Mouse (Mus musculus): ENCODE measurements at regions not wholly inside any gene's neighbourhood (a gene's known extent, or its start where the extent isn't known, plus 50 kb on each side); places are given as distances from the start of the nearest gene placed in this dataset.

DNA sequence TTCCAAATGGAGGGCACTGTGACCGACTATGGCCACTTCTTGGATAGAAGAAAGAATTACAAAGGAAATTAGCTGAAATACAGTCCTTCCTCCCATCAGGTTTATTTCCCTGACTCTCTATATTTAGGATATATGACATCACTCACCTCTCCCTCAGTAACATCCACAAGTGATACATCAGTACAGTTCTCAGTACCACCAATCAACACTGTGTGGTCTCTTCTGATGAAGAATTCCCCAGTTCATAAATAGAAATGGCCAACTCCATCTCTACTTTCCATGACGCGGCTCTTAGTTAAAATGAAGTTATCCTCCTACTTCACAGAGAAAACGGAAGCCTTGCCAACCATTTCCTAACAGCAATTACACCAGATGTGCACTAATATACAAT, 208.3 kb upstream of the Dio2 start:
- DNase-seq (ENCODE audit: low read depth, low spot score) = no peak

GRCm38 (mm10) chr12:90945743-90946527, 207.7 kb upstream of the Dio2 start:
- no peak for DNase-seq (ENCODE audit: low read depth, low spot score)

DNA sequence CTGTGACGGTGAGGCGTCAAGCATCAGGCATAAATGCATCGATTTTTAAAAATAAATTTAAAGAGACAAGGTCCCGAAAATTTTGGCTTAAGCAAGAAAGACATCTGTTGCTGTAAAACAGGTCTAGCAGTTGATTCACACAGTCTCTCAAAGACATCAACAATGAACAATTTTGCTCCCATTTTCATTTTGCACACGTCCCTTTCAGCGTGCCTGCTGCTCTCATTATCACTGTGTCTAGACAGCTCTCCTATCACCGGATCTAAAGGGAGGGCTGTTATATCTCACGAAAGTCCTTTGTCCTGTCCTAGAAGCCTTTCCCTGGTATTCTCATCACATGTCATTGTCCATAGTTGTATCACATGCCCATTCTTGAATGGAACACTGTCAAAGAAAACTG, 194.4 kb upstream of the Dio2 start:
- no peak for DNase-seq (ENCODE audit: low read depth, low spot score)

DNA sequence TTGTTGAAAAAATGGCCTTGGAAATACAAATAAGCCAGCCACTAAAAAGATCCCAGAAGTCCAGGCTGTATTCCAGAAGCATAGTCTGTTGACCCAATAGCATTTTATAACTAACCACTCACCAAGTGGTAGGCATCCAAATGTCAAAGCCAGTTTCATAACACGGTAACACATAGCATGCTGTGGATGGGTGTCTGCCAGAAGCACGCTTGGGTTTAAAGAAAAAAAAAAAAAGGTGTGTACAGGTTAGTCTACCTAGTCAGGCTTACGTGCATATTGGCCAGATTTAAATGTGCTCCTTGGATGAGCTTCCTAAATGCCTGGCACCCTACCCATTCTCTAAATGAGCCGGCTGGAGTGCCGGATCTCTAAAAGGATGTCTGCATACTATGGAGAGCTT, 194.0 kb upstream of the Dio2 start:
- DNase-seq (ENCODE audit: low read depth, low spot score) = no peak

DNA sequence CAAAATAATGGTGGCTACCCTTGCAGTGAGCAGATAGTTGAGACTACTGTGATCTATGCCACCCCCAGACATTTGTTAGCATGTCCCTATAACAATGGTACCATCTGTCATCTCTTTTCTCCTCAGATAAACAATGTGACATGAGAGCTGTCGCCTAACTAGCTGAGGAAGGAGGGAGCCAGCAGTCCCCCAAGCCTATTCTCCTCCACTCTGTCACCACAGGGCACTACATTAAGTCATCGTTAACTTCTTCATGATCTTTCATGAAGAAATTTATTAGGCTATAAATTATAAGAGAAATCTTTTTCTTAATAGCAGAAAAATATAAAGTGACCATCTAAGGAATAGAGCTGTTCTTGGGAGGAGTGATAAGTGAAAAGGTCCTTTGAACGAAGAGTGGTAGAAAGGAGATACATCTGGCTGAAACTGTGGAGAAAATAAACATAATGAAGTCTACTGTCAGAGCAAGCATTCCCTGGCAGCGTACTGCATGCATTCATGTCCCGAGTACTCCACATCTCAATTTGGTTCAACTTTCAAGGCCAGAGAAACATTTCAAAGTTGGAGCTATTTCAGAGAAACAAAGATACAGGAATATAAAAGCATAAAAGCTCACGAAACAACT, 192.0 kb upstream of the Dio2 start:
- DNase-seq (ENCODE audit: low read depth, low spot score) = no peak

GRCm38 (mm10) chr12:90923603-90924002, 185.4 kb upstream of the Dio2 start:
- DNase-seq (ENCODE audit: low read depth, low spot score) = no peak

DNA sequence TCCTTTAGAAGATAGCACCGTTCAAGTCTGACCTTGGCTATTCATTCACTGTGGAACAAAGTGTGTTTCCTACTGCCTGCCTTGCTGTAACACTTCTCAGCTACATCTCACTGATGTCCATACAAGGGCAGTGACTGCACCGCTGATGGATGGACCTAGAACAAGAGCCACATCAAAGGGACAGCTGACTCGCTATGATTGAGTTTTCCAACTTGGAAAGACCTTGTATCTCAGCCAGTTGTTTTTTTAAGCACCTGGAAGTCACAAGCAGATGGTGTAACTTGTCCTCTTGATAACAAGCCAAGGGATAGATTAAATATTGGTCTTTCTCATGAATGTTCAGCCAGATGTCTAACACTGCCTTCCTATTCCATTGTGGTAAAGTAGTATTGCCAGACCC, 184.9 kb upstream of the Dio2 start:
- no peak for DNase-seq (ENCODE audit: low read depth, low spot score)

DNA sequence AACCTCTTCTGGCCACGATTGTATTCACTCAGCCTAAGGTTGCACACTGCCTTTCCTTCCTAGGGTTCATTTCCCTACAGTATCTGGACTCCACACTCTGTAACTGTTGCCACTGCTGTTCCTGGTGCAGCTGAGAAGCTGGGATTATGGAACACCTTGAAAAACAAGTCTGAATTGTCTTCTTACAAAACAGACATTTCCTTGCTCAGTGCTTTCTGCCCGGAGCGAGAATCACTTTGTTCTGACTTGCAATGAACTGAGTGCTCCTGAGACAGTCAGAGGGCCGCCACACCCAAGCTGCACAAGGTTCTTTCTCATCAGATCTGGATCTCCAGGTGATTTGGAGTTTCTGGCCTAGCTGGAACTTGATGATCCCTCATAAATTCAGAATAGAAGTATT, 183.0 kb upstream of the Dio2 start:
- no peak for DNase-seq (ENCODE audit: low read depth, low spot score)

- no peak for DNase-seq (ENCODE audit: low read depth, low spot score)
Measured at GRCm38 (mm10) chr12:90915929-90916713, 177.9 kb upstream of the Dio2 start.

DNA sequence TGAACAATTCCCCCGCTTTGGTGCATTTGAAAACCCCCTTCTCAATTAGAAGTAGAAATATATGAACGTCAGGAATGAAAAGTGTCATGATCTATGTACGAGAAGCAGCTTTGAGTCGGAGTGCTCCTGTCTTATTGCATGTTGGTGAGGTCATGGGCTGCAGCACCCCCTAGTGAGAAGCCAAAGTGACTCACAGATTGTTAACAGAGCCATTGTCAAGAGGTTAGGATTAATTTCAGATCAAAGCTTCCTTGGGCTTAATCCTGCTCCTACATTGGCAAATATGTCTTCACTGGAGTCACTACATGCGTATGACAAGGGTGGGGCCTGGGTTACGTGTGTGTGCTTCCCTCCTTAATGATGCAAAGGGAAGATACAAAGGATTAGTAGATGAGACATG, 165.8 kb upstream of the Dio2 start:
- DNase-seq (ENCODE audit: low read depth, low spot score) = peak; percentile 46

DNA sequence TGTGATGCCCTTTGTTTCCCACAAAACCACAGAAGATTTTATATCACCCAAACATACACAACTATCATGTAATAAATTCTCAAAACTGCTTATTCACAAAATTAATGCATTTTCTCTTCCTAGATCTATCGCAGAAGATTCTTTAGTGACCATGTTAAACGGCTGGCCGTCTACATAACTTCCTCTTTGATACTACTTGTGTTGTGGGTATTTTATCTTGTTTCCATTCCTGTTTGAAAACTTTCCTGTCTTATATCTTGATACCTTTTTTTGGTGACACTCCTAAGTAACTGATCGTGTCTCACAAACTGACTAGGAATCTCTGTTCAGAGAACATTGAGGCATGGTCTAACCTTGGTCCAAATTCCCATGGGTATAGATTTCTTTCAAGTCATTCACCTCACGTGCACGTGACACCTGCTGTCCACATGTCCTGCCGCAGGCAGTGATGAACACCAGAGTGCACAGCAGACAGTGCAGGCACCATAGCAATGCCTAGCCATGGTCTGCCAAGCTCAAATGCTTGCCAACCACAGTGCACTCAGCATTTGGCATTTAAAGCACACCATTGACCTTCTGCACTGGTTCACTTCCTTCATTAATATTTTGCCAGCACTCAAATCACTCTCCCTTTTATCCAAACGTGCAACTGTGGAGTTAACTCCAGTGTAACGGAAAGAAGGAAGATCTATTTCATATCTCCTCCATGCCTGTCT, 155.6 kb upstream of the Dio2 start:
- DNase-seq (ENCODE audit: low read depth, low spot score) = no peak

- DNase-seq (ENCODE audit: low read depth, low spot score) = no peak
Measured at GRCm38 (mm10) chr12:90876230-90877005, 138.2 kb upstream of the Dio2 start.

DNA sequence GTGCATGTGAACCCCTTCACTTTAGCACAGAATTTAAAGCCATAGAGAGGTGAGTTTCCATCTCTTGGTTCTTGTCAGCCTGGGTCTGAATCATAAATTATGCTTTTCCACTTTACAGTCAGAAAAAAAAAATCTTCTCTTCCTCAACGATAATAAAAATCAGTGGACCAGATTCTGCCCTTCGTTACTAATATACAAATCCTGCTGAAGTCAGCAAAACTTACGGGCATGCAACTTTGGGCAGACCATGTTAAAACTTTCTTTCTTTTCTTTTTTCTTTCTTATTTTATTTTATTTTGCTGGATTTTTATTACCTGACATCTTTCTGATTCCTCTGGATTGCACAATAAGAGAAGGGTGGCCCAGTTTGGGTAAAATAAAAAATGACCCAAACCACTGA, 136.6 kb upstream of the Dio2 start:
- no peak for DNase-seq (ENCODE audit: low read depth, low spot score)

- DNase-seq (ENCODE audit: low read depth, low spot score) = no peak
Measured at GRCm38 (mm10) chr12:90873959-90874358, 135.7 kb upstream of the Dio2 start.

- no peak for DNase-seq (ENCODE audit: low read depth, low spot score)
Measured at GRCm38 (mm10) chr12:90866597-90866996, 128.4 kb upstream of the Dio2 start.

DNA sequence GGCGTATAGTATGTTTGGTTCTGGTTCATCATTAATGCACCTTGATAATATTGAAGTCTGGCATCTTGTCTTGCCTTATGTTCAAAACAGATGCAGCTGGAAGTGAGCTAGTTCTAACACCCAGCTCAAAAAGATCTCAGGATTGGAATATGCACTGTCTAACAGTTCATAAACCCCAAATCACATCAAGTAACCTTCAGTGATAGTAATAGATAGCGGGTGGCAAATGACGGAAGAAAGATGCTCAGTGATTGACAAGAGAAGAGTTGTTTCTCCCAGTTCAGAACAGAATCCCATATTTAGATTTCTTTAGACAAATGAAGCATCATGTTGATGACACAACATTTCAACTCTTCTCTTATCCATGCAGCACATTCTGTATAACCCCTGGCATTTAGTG, 124.4 kb upstream of the Dio2 start:
- no peak for DNase-seq (ENCODE audit: low read depth, low spot score)

- DNase-seq (ENCODE audit: low read depth, low spot score) = peak; percentile 9
Measured at GRCm38 (mm10) chr12:90857746-90858145, 119.5 kb upstream of the Dio2 start.

GRCm38 (mm10) chr12:90810666-90811065, 72.4 kb upstream of the Dio2 start:
- no peak for DNase-seq (ENCODE audit: low read depth, low spot score)

- no peak for DNase-seq (ENCODE audit: low read depth, low spot score)
Measured at GRCm38 (mm10) chr12:90790562-90790961, 52.3 kb upstream of the Dio2 start.
